Mouse (Mus musculus): ENCODE measurements around the gene Fbxw11. TPM values are rescaled to one million over a fixed set of nuclear protein-coding genes. Genes with fewer than 3 reads are reported as not detected.

Gene Fbxw11
- polyA plus RNA-seq, 1 experiment: 32.9 TPM

DNA sequence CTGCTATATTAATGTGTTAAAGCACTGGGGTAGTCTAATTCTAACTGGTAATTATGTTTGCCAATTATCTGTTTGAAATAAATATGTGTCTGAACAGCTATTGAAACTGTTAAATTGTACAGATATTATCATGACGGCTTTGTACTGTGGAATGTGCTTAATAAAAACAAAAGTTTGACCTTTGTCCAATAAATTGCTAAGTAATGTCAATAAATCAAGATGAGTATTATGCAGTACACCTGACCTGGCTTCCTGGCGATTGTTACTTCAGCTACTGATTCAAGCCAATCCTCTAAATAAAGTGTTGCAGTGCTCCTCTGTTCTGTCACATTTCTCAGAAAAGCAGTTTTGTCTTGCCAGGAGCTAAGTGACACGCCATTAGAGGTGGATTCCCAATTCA is 104.0 kb downstream of the Fbxw11 start:
- no peak for TF ChIP-seq GATA1 (IDR thresholded peaks at IDR 0.05; ENCODE audit: low read length)

- TF ChIP-seq GATA1 (IDR thresholded peaks at IDR 0.05; ENCODE audit: low read length): no peak
Observed at GRCm38 (mm10) chr11:32748800-32749199, 106.3 kb downstream of the Fbxw11 start.

DNA sequence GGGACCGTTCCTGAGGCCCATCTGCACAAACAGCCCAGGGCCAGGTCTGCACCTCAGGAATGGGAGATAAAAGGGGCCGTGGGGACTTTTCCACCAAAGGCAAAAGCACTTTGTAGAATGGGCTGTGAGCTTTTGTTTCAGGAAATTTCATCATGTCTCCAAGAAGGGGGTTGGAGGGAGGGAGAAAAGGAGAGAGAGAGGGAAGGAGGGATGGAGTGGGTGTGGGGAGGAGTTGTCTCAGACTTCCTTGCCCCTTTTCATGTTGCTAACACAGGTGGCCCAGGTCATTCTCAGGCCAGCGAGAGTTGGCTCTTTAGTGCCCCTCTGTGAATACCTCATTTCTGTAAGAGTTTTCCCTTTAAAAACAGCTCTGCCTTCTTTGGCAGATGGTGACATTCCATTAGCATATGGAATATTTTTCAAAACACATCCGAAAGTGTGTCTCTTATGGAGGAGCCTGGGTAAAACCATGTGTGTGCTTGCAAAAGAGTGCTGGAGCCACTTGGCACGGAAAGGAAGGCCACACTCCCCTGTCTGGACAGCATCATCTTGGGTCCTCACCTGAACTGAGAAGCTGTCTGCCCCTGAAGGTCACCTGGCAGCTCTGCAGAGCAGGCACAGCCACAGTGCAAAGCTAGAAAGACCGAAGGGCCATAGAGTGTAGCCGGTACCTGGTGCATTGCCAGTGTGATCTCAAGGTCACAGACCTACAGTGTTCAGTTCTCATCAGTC is 109.5 kb downstream of the Fbxw11 start:
- TF ChIP-seq GATA1 (IDR thresholded peaks at IDR 0.05; ENCODE audit: low read length): no peak

- no peak for TF ChIP-seq GATA1 (IDR thresholded peaks at IDR 0.05; ENCODE audit: low read length)
Observed at GRCm38 (mm10) chr11:32752595-32752885, 110.0 kb downstream of the Fbxw11 start.

DNA sequence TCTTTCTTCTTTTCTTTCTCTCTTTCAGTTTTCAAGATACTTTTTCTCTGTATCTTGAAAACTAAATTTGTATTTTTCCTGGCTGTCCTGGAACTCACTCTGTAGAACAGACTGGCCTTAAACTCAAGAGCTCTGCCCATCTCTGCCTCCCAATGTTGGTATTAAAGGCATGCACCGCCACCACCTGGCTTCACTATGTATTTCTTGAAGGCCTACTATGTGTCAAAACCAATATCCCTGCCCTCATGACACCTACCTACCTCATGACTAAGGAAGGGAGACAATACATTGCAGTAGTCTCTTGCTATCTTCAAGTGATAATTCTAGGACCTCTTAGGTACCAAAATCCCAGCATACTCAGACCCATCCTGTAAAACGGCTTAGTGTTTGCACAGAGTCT is 110.8 kb downstream of the Fbxw11 start:
- no peak for TF ChIP-seq GATA1 (IDR thresholded peaks at IDR 0.05; ENCODE audit: low read length)

DNA sequence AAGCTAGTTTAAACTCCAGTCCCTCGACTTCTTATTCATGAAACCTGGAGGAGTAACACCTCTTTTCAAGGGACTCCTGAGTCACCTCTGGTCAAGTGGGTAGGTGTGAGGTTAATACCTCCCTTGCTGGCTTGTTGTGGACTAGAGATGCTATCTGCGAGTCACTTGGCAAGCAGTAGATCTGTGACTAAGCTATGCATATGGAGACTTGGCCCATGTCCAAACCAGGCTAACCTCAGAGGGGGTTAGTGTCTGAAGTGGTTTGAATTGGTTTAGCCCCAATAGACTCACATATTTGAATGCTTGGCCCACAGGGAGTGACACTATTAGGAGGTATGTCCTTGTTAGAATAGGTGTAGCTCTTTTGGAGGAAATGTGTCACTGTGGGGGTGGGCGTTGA is 120.2 kb downstream of the Fbxw11 start:
- no peak for TF ChIP-seq GATA1 (IDR thresholded peaks at IDR 0.05; ENCODE audit: low read length)

DNA sequence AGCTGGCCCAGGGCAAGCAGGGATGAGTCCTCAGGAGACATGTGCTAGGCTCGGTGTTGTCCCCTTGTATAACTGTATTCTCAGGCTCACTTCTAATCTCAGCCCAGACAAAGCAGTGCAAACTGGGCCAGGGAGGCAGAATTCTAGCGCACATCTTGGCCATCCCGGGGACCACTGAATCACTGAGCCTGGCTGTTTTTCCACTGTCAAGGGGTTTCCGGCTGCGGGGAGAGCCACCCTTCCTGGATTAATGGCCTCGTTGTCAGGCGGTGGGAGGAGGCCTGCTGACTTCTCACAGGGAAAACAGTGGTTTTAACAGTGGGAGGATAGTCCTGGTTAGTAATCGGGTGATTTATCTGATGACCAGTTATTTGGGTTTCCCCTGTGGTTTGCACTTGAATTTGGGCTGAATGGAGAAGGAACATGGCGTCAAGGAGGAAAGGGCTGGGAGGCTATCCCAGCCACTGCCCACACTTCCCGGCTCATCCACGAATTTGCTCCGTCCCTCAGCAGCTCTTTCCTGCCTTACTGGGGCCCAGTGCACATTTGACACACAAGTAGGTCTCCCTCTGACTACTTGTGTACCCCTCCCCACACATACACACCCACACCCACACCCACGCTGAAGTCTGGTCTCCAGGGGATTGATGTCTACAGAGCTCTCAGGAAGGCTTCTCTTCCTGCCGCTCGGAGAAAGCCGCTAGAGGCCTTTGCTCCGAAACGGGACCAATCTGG is 125.1 kb downstream of the Fbxw11 start:
- TF ChIP-seq GATA1 (IDR thresholded peaks at IDR 0.05; ENCODE audit: low read length): no peak

- no peak for TF ChIP-seq GATA1 (IDR thresholded peaks at IDR 0.05; ENCODE audit: low read length)
Observed at GRCm38 (mm10) chr11:32768642-32769343, 126.3 kb downstream of the Fbxw11 start.

GRCm38 (mm10) chr11:32780747-32781536 is 138.4 kb downstream of the Fbxw11 start:
- TF ChIP-seq GATA1 (IDR thresholded peaks at IDR 0.05; ENCODE audit: low read length): no peak

DNA sequence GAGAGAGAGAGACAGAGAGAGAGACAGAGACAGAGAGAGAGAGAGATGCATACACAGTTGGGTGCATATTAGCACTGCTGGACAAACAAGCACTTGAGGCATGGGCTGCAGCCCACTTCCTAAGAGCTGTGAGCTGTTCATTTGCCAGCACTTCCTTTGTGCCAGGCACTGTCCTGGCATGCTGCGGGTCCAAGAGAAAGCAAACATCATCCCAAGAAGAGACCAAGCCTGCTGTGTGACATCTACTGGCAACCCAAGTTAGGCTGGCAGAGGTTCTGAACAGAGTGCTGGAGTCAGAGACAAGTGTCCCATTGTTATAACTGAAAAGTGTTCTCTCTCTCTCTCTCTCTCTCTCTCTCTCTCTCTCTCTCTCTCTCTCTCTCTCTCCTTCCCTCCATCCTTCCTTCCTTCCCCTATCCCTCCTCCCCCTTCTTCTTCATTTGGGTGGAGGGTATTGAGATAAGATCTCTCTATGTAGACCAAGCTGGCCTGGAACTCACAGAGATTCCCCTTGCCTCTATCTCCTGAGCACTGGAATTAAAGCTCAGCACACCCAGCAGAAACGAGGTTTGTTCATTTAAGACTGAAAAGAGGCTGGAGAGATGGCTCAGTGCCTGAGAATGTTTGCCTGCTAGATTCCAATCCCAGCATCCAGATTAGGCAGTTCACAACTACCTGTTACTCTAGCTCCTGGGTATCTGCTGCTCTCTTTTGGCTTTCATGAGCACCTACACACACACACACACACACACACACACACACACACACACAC is 139.3 kb downstream of the Fbxw11 start:
- no peak for TF ChIP-seq GATA1 (IDR thresholded peaks at IDR 0.05; ENCODE audit: low read length)

GRCm38 (mm10) chr11:32782724-32783123 is 140.2 kb downstream of the Fbxw11 start:
- TF ChIP-seq GATA1 (IDR thresholded peaks at IDR 0.05; ENCODE audit: low read length): no peak

DNA sequence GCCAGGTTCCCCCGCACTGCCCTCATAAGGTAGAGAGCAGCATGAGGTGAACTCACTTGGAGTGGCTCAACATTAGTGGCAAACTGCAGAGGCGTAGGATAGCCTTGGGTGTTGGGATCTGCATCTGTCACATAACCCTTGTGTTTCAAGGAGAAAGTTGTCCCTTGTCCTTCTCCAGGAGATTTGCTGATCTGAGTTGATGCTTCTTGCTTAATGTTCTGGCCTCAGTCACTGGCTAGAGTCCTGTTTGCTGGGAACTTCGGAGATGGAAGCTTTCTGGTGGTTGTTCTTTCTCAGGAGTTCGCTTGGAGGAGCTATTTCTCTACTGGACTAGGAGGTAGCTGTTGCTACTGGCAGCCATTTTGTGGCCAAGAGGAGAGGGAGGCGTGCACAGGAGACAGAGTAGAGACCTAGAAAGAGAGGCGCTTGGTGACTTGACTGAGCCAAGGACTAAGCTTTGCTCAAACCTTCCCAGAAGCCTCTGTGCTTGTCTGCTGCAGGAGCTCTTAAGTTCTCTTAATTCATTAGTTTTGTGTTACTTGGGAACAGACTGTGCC is 143.1 kb downstream of the Fbxw11 start:
- TF ChIP-seq GATA1 (IDR thresholded peaks at IDR 0.05; ENCODE audit: low read length): no peak

DNA sequence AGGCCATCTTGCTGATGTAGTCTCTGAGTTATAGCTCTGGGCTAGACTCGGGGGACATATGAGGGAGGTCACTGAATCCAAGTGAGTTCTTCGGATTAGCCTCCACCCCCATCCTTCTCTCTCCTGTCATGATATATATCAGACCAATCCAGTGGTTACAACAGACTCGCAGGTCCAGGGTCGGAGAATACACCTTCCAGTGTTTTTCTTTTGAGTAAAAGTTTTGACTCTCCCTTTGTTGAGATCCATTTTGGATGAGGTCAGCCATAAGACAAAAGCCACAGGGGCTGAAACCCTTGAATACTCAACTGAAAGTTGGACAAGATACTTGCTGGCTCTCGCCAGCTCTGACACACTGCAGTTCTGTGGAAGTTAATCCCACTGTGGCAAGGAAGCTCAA is 143.7 kb downstream of the Fbxw11 start:
- TF ChIP-seq GATA1 (IDR thresholded peaks at IDR 0.05; ENCODE audit: low read length): no peak

DNA sequence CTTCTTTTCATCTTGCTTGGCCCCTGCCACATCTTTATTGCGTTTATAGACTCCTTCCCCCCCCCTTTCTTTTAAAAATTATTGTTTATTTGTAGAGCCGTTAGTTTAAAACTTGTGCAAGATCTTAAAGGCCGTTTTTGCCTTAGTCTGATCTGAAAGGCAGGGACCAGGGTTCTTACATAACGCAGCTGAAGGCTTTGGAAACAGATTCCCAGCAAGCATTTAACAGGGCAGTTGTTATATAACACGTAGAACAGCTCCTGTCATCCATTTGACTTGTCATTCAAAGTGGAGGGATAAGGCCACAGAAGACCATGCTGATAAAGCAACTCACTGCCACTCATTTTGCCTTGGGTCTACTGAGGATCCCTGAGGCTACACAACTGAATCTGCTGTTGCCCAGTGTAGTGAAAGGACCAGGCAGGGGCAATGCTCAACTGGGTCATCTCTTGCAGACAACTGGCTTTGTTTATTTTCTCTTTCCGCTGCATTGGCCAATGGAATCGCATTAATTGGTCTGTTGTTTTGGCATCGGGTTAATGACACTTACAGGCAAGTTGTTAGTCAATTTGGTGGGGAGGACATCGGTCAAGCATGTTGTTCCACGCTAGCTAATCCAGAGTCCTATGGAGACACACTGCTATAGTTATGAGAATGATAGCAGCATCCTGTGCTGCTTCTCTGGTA is 152.4 kb downstream of the Fbxw11 start:
- no peak for TF ChIP-seq GATA1 (IDR thresholded peaks at IDR 0.05; ENCODE audit: low read length)

Other genes with a start within 250 kb of the Fbxw11 start
- not detected in 2 replicates for gene Ubtd2, start 187.4 kb upstream of the Fbxw11 start, polyA plus RNA-seq (2012)
- not detected in 2 replicates for gene Efcab9, start 110.6 kb upstream of the Fbxw11 start, polyA plus RNA-seq (2012)
- gene Stk10, start 109.4 kb upstream of the Fbxw11 start, polyA plus RNA-seq (2012): 30.0 and 30.8 TPM in 2 replicates
- gene Smim23, start 181.9 kb downstream of the Fbxw11 start, polyA plus RNA-seq (2012): not detected in 2 replicates

All from G1E-ER4 (cell line).